Mouse (Mus musculus) layer of hippocampus, postnatal 10 days (tissue): ENCODE data around the gene Lrp1. TPM values are rescaled to one million over a fixed set of nuclear protein-coding genes. Genes with fewer than 3 reads are reported as not detected.
A peak's percentile ranks its signal among the peaks of the same experiment; 100 is the strongest.

Experiments used
- DNase-seq, 2 experiments: peaks; one replicate each; pipeline ENCODE4 v3.0.0; 2021; ENCODE audit warnings: low spot score in 2 of 2
- total RNA-seq, 2 experiments: library from RNA; stranded (reverse); gene quantifications; 2 replicates each; pipeline ENCODE4 v1.2.3; 2021

The Lrp1 gene
- total RNA-seq, 2 experiments from 2014 or later = 263 to 291 TPM

DNA sequence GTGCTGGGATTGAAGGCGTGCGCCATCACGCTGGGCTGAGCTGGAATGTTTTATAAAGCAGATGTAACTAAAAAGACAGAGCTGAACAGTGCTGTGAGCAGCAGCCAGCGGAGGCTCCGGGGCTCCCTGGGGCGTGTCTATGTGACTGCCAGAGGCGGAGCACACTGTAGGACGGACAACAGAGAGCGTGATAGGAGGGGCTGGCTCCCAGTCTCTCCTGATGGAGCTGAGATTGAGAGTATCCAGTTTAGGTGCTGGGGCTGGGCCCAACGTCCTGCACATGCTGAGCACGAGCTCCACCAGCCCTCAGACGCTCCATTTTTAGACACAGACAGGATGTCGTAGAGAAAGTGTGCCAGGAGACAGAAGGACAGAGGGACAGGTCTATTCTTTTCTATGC is 56.6 kb downstream of the Lrp1 start:
- DNase-seq = no peak

- DNase-seq = no peak
Measured at GRCm38 (mm10) chr10:127563840-127564239, 57.1 kb downstream of the Lrp1 start.

DNA sequence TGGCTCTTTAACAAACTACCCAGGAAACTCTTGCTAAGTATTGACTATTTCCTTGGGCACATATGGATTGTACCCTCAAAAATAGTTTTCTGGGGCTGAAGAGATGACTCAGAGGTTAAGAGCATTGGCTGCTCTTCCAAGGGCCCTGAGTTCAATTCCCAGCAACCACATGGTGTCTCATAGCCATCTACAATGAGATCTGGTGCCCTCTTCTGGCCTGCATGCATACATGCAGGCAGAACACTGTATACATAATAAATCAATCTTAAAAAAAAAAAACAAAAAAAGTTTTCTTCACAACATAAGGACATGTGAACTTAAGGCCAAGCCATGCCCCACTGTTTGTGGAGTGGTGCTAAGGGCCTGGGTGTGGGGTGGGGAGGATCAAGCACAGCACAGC is 59.8 kb downstream of the Lrp1 start:
- no peak for DNase-seq

GRCm38 (mm10) chr10:127557397-127557796 is 63.6 kb downstream of the Lrp1 start:
- no peak for DNase-seq

- no peak for DNase-seq
Measured at GRCm38 (mm10) chr10:127555703-127556102, 65.2 kb downstream of the Lrp1 start.

- no peak for DNase-seq
Measured at GRCm38 (mm10) chr10:127549892-127550291, 71.1 kb downstream of the Lrp1 start.

- DNase-seq = no peak
Measured at GRCm38 (mm10) chr10:127548236-127548635, 72.7 kb downstream of the Lrp1 start.

DNA sequence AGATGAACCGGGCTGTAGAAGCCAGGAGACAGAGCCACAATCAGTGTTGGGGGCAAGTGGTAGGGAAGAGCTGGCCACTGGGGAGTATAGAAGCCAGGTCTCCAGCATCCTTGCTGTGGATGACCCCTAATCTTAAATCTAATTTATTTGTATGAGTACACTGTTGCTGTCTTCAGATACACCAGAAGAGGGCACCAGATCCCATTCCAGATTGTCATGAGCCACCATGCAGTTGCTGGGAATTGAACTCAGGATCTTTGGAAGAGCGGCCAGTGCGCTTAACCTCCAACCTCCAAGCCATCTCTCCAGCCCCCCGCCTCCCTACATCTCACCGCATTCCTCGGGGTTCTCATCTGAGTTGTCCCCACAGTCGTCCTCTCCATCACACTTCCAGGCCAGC is 74.4 kb downstream of the Lrp1 start:
- no peak for DNase-seq

- DNase-seq = no peak
Measured at GRCm38 (mm10) chr10:127544375-127544774, 76.6 kb downstream of the Lrp1 start.

DNA sequence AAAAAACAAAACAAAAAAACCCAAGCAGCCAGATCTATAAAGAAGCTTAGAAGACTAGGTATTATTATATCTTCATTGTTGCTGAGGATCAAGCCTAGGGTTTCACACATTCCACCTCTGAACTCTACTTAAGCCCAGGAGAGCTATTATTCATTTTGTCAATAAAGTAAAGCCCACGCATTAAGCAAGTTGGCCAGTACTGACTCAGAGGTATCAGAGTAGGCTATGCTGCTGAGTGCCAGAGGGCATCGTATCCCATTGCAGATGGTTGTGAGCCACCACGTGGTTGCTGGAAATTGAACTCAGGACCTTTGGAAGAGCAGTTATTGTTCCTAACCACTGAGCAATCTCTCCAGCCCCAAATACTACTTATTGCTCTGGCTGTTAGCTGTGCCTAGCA is 77.0 kb downstream of the Lrp1 start:
- DNase-seq = no peak

GRCm38 (mm10) chr10:127542720-127543119 is 78.2 kb downstream of the Lrp1 start:
- no peak for DNase-seq

DNA sequence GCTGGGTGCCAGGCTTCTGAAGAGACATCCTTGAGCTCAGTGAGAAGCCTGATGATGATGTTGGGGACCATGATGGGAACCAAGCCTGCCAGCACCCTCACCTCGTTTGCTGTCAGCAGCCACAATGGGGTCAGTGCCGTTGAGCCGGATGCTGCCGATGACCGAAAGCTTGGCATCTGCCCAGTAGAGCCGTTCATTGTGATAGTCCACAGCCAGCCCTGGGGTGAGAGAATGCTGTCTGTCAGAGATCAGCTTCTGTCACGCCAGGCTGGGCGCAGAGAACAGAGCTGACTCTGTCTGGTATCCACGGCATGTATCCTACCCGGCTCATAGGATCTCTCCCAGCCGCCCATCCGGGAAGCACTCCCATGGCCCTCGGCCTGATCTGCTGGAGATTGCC is 78.9 kb downstream of the Lrp1 start:
- DNase-seq = no peak

DNA sequence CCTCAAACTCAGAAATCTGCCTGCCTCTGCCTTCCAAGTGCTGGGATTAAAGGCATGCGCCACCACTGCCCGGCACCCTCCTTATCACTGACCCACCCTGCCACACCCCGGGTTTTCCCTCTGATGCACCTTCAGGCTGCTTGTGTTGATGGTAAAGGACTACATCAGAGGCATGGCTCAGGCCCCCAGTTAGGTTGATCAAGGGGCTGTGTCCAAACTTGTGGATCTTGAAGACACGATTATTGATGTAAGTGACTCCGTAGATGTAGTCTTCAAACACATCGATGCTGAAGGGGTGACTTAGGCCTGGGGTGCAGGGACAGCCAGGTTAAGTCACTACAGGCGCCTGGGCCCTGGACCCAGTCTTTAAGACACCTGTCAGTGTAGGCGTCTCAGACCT is 79.4 kb downstream of the Lrp1 start:
- DNase-seq = no peak

DNA sequence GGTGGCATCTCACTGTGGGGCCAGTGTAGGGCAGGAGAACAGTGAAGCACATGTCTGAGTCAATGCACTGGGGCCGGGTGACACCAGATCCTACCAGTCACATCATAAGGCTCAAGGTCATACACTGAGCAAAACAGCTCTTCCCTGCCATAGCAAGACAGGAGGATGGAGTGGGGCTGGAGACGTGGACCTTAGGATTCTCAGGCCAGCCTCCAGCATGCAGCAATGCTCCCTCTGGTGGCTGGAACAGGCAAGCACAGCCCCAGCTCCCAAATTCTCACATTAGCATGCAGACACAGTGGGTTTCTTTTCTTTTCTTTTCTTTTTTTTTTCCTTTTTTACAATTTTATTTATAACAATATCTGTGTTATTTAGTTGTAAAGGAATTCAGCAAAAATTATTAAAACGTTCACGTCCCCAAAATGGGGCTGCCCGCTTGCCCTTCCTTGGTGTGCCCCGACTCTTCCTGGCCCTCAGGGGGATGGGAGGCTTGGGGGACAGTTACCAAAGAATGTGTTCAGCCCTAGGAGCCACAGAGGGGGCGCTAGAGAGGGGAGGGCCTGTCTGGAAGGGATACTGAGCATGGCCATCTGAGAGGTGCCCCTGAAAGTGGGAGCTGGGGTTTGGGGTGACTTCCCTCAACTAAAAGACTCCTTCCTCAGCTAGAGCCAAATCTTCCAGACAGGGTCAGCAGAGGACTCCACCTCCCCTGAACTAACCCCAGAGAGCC is 82.9 kb downstream of the Lrp1 start:
- DNase-seq = peak; percentile 87 to 89

- DNase-seq = peak in 1 of 2 experiments; percentile 66
Measured at GRCm38 (mm10) chr10:127536586-127537314, 84.2 kb downstream of the Lrp1 start.

DNA sequence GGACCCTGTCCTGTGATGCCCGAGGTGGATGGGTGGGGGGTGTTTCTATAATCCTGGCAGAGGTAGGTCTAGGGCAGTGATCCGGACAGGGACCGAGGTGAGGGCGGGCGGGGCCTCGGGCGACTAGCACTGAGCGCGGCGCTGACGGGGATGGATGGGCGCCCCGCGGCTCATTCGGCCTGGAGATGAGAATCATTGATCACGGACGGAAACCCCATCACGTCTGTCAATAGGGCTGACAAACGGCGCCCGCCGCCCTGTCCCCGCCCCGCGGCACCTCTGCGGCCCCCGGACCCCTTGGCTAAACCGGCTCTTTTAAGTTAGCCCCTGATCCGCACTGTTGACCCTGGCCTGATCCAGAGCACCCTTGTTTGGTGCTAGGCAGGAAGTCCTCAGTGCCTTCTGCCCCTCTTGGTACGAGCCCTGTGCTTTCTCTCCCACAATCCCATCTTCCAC is 86.0 kb downstream of the Lrp1 start:
- DNase-seq = no peak

DNA sequence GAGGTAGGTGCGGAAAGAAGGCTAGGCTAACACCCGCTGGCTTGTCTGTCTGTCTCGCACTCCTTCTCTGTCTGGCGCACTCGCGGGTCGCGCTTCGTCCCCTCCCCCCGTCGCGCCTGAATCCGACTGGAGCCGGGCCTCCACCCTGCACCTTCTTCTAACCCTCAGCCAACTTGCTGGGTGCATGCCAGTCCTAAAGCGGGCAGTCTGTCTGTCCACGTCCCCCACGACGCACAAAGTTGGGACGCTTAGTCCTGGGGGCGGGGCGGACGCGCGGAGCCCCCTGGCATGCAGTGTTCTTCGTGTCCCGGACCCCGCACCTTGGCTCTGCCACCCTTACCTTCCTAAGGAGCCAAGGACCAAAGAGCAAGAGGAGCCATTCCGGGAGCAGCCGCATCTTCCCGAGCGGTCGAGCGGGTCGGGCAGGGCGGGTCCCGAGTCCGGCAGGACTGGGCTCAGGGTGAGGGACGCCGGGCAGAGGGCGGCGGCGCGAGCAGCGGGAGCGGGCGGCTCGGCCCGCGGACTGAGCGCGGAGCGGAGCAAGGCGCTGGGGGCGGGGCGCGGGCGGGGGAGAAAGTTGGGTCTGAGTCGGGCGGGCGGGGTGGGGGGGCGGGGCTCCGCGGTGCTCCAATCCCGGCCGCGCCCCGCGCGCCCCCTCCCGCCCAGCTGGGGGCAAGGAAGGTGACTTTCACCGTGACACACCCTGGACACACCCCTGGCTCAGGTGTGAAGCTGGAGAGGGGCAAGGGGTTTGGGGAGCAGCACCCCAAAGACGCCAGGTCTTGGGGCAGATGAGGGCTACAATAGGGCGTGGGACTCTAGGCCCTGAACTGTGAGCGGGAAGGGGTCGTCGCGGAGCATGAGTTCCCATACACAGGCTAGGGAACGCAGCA is 86.7 kb downstream of the Lrp1 start, which contains the start of gene Nxph4:
Gene Nxph4, minus strand, starts transcription at position 524 of the 893 bp plus-strand sequence.
- DNase-seq = no peak

DNA sequence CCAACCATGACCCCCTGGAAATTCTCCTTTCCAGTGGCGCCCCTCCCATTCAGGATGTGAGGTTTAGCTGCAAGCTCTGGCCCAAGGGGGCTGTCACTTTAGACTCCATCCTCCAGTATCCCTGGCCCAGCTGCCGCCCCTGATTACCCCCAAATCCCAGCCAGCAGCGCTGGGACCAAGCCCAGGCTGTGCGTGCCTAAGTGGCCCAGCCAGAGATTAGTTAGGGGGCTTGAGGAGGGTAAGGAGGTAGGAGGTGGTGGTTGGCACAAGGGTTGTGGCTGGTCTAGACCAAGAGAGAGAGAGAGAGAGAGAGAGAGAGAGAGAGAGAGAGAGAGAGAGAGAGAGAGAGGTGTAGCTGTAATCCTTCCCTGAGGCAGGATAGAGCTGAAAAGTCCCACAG is 89.4 kb downstream of the Lrp1 start:
- DNase-seq = no peak

GRCm38 (mm10) chr10:127530945-127531344 is 90.0 kb downstream of the Lrp1 start:
- DNase-seq = no peak

DNA sequence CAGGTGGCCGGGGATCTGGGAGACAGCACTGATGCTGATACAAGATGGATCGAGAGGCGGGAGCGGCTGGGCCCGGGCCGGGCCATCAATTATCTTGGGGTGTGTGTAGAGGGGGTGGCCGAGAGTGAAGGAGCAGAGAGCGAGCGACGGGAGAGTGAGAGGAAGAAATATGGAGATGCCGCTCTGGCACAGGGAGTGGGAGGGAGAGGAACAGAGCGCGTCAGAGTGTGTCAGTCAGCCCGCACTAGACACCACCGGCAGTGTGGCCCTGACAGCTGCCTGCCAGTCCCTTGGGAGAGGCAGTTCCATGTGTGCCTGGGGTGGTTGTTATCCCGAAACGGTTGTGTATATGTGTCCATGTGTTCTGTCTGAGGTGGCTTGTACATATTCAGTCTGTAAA is 93.5 kb downstream of the Lrp1 start:
- DNase-seq = no peak

GRCm38 (mm10) chr10:127526681-127527080 is 94.3 kb downstream of the Lrp1 start:
- peak in 1 of 2 experiments; percentile 66 for DNase-seq

DNA sequence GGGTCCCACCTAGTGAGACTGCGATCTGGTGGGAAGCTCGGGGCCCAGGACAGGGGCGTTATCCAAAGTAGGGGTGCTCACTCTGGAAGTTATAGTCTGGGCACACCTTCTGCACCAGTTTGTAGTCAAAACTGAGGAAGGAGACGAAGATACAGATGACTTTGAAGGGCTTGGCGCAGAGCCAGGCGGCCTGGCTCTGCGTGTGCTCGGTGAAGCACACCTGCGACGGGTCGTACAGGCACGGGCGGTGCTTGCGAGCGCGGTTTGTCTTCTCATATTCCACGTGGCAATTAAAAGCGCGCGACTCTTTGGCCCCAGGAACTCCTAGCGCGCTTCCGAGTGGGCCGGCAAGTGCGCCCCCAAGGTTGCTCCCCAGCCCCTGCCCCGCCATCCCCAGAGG is 94.9 kb downstream of the Lrp1 start:
- DNase-seq = no peak
